Mouse (Mus musculus): ENCODE data around the gene Tjp3. TPM values are rescaled to one million over a fixed set of nuclear protein-coding genes. Genes with fewer than 3 reads are reported as not detected.
"Not testable (repeated sequence)": the region's sequence is repeated elsewhere in the genome, so short reads cannot be mapped to it uniquely, and the experiment has no call there.

Tjp3 gene
- total RNA-seq, 1 experiment from 2014 or later: 3.5 TPM

GRCm38 (mm10) chr10:81240876-81241275 lies 50.5 kb downstream of the Tjp3 start:
- ATAC-seq (replicated peaks; ENCODE audit: low read depth, poor library complexity, severe bottlenecking): peak; percentile 46

- no peak for ATAC-seq (replicated peaks; ENCODE audit: low read depth, poor library complexity, severe bottlenecking)
Observed at GRCm38 (mm10) chr10:81238618-81239017, 52.8 kb downstream of the Tjp3 start.

GRCm38 (mm10) chr10:81236471-81237268 lies 54.7 kb downstream of the Tjp3 start:
- ATAC-seq (replicated peaks; ENCODE audit: low read depth, poor library complexity, severe bottlenecking): no peak

- ATAC-seq (replicated peaks; ENCODE audit: low read depth, poor library complexity, severe bottlenecking): no peak
Observed at GRCm38 (mm10) chr10:81234206-81234605, 57.2 kb downstream of the Tjp3 start.

GRCm38 (mm10) chr10:81233226-81233585 lies 58.2 kb downstream of the Tjp3 start:
- no peak for ATAC-seq (replicated peaks; ENCODE audit: low read depth, poor library complexity, severe bottlenecking)

DNA sequence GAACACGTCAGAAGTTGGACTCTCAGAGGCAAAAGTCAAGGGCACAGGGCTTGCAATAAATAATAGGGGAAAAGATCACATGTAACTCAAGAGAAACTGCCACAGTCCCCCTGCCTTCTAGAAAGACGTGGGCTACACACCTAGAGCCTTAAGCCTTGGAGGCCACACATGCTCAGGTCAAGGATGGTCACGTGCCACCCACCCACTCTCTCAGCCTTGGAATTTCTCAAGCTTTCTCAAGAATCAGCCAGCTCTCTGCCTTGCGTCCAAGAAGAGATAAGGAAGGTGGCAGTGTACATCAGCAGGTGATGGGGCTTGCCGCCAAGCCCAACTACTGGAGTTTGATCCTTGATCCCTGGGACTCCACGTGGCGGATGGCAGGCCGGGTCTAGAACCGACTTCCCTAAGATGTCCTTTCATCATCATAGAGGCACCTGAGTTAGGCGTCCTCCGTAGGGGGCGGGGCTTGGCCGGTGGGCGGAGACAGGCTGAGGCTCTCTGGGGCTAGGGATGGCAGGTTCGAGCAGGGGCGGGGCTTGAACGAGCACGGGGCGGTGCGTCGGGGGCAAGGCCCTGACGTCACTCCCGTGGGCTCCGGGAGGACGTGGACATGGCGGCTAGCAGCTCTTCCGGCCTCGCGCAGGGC lies 58.7 kb downstream of the Tjp3 start, which contains the start of gene Zfr2:
Gene Zfr2, plus strand, starts transcription at position 576 of the 646 bp plus-strand sequence.
- peak; percentile 85 for ATAC-seq (replicated peaks; ENCODE audit: low read depth, poor library complexity, severe bottlenecking)

- no peak for ATAC-seq (replicated peaks; ENCODE audit: low read depth, poor library complexity, severe bottlenecking)
Observed at GRCm38 (mm10) chr10:81231436-81231835, 59.9 kb downstream of the Tjp3 start.

GRCm38 (mm10) chr10:81230438-81231332 lies 60.7 kb downstream of the Tjp3 start, which contains the start of gene Atcay:
Gene Atcay (minus strand): TSS chr10:81230833.
- ATAC-seq (replicated peaks; ENCODE audit: low read depth, poor library complexity, severe bottlenecking): peak; percentile 34

GRCm38 (mm10) chr10:81229735-81230437 lies 61.5 kb downstream of the Tjp3 start:
- ATAC-seq (replicated peaks; ENCODE audit: low read depth, poor library complexity, severe bottlenecking): no peak

DNA sequence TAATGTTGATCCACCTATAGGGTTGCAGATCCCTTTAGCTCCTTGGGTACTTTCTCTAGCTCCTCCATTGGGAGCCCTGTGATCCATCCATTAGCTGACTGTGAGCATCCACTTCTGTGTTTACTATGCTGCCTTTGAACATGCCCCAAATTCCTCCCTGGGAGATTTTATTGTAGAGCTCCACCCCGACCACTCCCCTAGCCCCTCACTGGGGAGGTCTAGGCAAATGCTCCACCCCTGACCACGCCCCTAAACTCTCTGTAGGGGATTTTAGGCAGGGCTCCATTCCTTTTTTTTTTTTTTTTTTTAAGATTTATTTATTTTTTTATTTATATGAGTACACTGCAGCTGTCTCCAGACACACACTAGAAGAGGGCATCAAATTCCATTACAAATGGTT lies 67.7 kb downstream of the Tjp3 start:
- ATAC-seq (replicated peaks; ENCODE audit: low read depth, poor library complexity, severe bottlenecking): not testable (repeated sequence)

Other genes with a start within 250 kb of the Tjp3 start
- gene Sgta, start 231.4 kb downstream of the Tjp3 start, total RNA-seq (2017): 41.4 and 43.1 TPM in 2 replicates
- 18.6 and 25.9 TPM in 2 replicates for gene Thop1, start 221.5 kb downstream of the Tjp3 start, total RNA-seq (2017)
- 0.18 and 0.58 TPM in 2 replicates for gene Creb3l3, start 192.7 kb downstream of the Tjp3 start, total RNA-seq (2017)
- gene Map2k2, start 185.7 kb downstream of the Tjp3 start, total RNA-seq (2017): 56.2 and 61.8 TPM in 2 replicates
- gene Zbtb7a, start 156.4 kb downstream of the Tjp3 start, total RNA-seq (2017): 13.1 and 14.5 TPM in 2 replicates
- gene Pias4, start 123.7 kb downstream of the Tjp3 start, total RNA-seq (2017): 8.4 and 17.5 TPM in 2 replicates
- 1,623 and 1,948 TPM in 2 replicates for gene Eef2, start 115.0 kb downstream of the Tjp3 start, total RNA-seq (2017)
- gene Dapk3, start 108.6 kb downstream of the Tjp3 start, total RNA-seq (2017): 14.3 and 29.8 TPM in 2 replicates
- not detected in 2 replicates for gene 4930442H23Rik, start 107.7 kb downstream of the Tjp3 start, total RNA-seq (2017)
- gene Nmrk2, start 89.5 kb downstream of the Tjp3 start, total RNA-seq (2017): not detected in 2 replicates
- not detected in 2 replicates for gene Atcay, start 60.7 kb downstream of the Tjp3 start, total RNA-seq (2017)
- gene Zfr2, start 58.4 kb downstream of the Tjp3 start, total RNA-seq (2017): 0.19 TPM in 1 of 2 replicates, not detected in the other
- 19.7 and 20.3 TPM in 2 replicates for gene Matk, start 38.6 kb downstream of the Tjp3 start, total RNA-seq (2017)
- 132 and 198 TPM in 2 replicates for gene Mrpl54, start 24.6 kb downstream of the Tjp3 start, total RNA-seq (2017)
- gene Apba3, start 24.6 kb downstream of the Tjp3 start, total RNA-seq (2017): 12.1 and 14.5 TPM in 2 replicates
- gene Pip5k1c, start 1.4 kb upstream of the Tjp3 start, total RNA-seq (2017): 24.4 and 36.8 TPM in 2 replicates
- 27.9 and 35.1 TPM in 2 replicates for gene Cactin, start 29.5 kb upstream of the Tjp3 start, total RNA-seq (2017)
- gene Tbxa2r, start 37.1 kb upstream of the Tjp3 start, total RNA-seq (2017): 3.4 and 4.2 TPM in 2 replicates
- not detected in 2 replicates for gene Gipc3, start 51.7 kb upstream of the Tjp3 start, total RNA-seq (2017)
- 33.2 and 35.5 TPM in 2 replicates for gene Hmg20b, start 58.9 kb upstream of the Tjp3 start, total RNA-seq (2017)
- 8.7 and 17.4 TPM in 2 replicates for gene Mfsd12, start 65.9 kb upstream of the Tjp3 start, total RNA-seq (2017)
- 0.23 TPM in 1 of 2 replicates, not detected in the other for gene 4930404N11Rik, start 74.2 kb upstream of the Tjp3 start, total RNA-seq (2017)
- 21.9 and 24.8 TPM in 2 replicates for gene Fzr1, start 86.9 kb upstream of the Tjp3 start, total RNA-seq (2017)
- gene Dohh, start 92.8 kb upstream of the Tjp3 start, total RNA-seq (2017): 34.7 and 50.7 TPM in 2 replicates
- gene Gm48551, start 92.9 kb upstream of the Tjp3 start, total RNA-seq (2017): 0.19 and 2.4 TPM in 2 replicates
- gene Gm48552, start 97.4 kb upstream of the Tjp3 start, total RNA-seq (2017): 1.6 TPM in 1 of 2 replicates, not detected in the other
- gene Smim24, start 101.5 kb upstream of the Tjp3 start, total RNA-seq (2017): 5.0 and 13.2 TPM in 2 replicates
- gene Nfic, start 164.1 kb upstream of the Tjp3 start, total RNA-seq (2017): 13.7 and 18.2 TPM in 2 replicates
- gene Celf5, start 191.1 kb upstream of the Tjp3 start, total RNA-seq (2017): 0.14 TPM in 1 of 2 replicates, not detected in the other
- 46.6 and 52.9 TPM in 2 replicates for gene Ncln, start 204.8 kb upstream of the Tjp3 start, total RNA-seq (2017)
- gene S1pr4, start 208.6 kb upstream of the Tjp3 start, total RNA-seq (2017): 10.3 and 14.4 TPM in 2 replicates
- 30.6 and 39.1 TPM in 2 replicates for gene Gna15, start 232.6 kb upstream of the Tjp3 start, total RNA-seq (2017)

Measured in common myeloid progenitor, adult 5-6 weeks (primary cell).